Mouse (Mus musculus) heart, adult 2 months (tissue): ENCODE measurements at regions not wholly inside any gene's neighbourhood (a gene's known extent, or its start where the extent isn't known, plus 50 kb on each side); places are given as distances from the start of the nearest gene placed in this dataset.
A peak's percentile ranks its signal among the peaks of the same experiment; 100 is the strongest.

Experiments used
- DNase-seq, 2 experiments: peaks; one replicate each; pipeline ENCODE4 v3.0.0; 2021
- H3K27ac ChIP-seq: fragments of 200-600 bp; 2 replicates; pipeline ENCODE4 v1.8.1; 2022
- H3K27me3 ChIP-seq: fragments of 200-500 bp; 2 replicates; pipeline ENCODE4 v1.6.1; 2012; ENCODE audit warnings: mild to moderate bottlenecking, low read length, inconsistent platforms, mixed read lengths; ENCODE audit not compliant: control insufficient read depth, insufficient read depth
- H3K36me3 ChIP-seq: fragments of 200-500 bp; 2 replicates; pipeline ENCODE4 v1.6.1; 2012; ENCODE audit warnings: low read length, inconsistent platforms; ENCODE audit not compliant: control insufficient read depth, insufficient read depth
- H3K4me1 ChIP-seq: fragments of 200-500 bp; 2 replicates; pipeline ENCODE4 v1.6.1; 2011; ENCODE audit warnings: low read length; ENCODE audit not compliant: control insufficient read depth, insufficient read depth
- H3K4me3 ChIP-seq: fragments of 200-600 bp; 2 replicates; pipeline ENCODE4 v1.8.1; 2022
- H3K79me2 ChIP-seq: fragments of 200-500 bp; replicated peaks from 2 replicates; pipeline ENCODE4 v1.6.1; 2012; ENCODE audit warnings: mild to moderate bottlenecking, inconsistent platforms, low read length, moderate library complexity, mixed read lengths; ENCODE audit not compliant: control insufficient read depth, insufficient read depth
- H3K9ac ChIP-seq: fragments of 200-500 bp; 2 replicates; pipeline ENCODE4 v1.6.1; 2012; ENCODE audit warnings: low read depth, mild to moderate bottlenecking, control low read depth, inconsistent platforms, low read length, mixed read lengths
- CTCF ChIP-seq: fragments of 200-600 bp; IDR thresholded peaks from 2 replicates; pipeline ENCODE4 v1.8.1; 2022; ENCODE audit warnings: antibody characterized with exemption, mild to moderate bottlenecking, moderate library complexity
- EP300 ChIP-seq: fragments of 200-500 bp; IDR thresholded peaks from 2 replicates; pipeline ENCODE4 v1.6.1; 2011; ENCODE audit warnings: low read depth, low read length, control low read depth; ENCODE audit not compliant: insufficient read depth
- POLR2A ChIP-seq: fragments of 200-500 bp; IDR thresholded peaks from 2 replicates; pipeline ENCODE4 v1.6.1; 2011; ENCODE audit warnings: mild to moderate bottlenecking, low read depth, low read length, control low read depth; ENCODE audit not compliant: insufficient read depth
- WGBS: fragments of 180-500 bp; shearing (Covaris S2); methylation state at CpG from one replicate; pipeline ENCODE4 v1.1.7; 2018; 5-methylcytosine and 5-hydroxymethylcytosine counted together
- intact Hi-C: fragments of 180-260 bp; cut with DNase I; formaldehyde crosslinking; loops from one replicate; pipeline ENCODE4 v1.15.1; 2025

DNA sequence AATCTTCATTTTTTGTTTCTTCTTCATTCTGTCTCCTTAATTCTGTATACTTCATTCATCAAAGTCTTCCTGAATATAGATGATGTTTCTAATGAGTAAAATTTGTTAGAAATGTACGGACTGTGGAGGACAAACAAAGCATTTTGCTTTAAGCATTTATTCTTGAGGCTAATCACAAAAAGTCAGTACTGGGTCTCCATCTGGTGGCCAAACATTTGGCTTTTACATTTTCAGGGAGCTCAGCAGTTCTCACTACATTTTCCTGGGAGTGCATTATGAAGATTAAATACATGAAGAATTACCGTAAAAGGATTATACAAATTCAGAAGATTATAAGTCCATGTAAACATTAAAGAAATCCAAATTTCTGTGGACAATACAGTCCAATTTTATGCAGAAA is 123.6 kb upstream of the Apob start:
- intact Hi-C loops: no loop called here
- no peaks in the 10 kb centered on the region for H3K79me2 ChIP-seq
- no peaks in the 10 kb centered on the region for H3K27me3 ChIP-seq
- H3K4me1 ChIP-seq: no peaks in the 10 kb centered on the region
- TF ChIP-seq EP300 (no peak), CTCF (no peak), POLR2A (no peak)
- H3K9ac ChIP-seq: no peak overlapping the region
- H3K36me3 ChIP-seq: no peaks in the 10 kb centered on the region
- no peak overlapping the region for H3K4me3 ChIP-seq
- no peak overlapping the region for H3K27ac ChIP-seq
- DNase-seq: no peak
- WGBS: 85% methylated on average over 2 of the region's 2 CpGs

DNA sequence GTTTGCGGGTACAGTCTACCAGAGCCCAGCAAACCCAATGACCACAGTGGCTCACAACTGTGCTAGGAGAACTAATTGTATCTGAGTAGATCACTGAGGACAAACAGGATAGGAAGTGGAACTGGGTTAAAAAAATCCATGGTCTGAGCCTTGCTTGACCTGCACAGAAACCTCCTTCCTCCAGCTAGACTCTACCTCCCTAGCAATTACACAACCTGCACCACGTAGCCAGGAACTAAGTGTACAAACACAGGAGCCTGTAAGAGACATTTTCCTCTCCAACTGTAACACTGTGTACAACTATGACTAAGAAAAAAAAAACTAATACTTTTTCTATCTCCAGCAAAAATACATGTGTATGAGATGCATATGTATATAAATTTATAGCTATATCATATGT is 121.8 kb upstream of the Apob start:
- no peaks in the 10 kb centered on the region for H3K36me3 ChIP-seq
- intact Hi-C loops: no loop called here
- H3K4me1 ChIP-seq: no peaks in the 10 kb centered on the region
- no peaks in the 10 kb centered on the region for H3K79me2 ChIP-seq
- WGBS: 84% methylated on average over 2 of the region's 2 CpGs
- no peak overlapping the region for H3K27ac ChIP-seq
- no peaks in the 10 kb centered on the region for H3K27me3 ChIP-seq
- H3K9ac ChIP-seq: no peak overlapping the region
- H3K4me3 ChIP-seq: no peak overlapping the region
- DNase-seq: no peak
- no peak for TF ChIP-seq CTCF
- no peak for TF ChIP-seq POLR2A
- TF ChIP-seq EP300: no peak

DNA sequence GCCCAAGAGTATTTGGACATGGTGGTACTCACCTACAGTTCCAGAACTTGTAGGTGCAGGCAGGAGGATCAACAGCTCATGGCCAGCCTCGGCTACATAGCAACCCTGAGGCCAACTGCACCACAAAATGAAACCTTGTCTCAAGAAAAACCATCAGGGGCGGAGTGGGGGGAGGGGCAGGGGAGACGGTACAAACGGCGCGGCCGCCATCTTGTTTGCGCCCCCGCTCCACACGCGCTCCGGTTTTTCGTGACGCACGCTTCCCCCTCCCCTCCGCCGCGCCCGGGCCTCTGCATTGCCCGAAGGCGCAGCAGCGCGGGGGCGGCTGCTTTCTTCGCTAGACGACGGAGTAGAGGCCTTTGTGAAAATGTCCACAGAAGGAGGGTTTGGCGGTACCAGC is 117.9 kb upstream of the Apob start:
- Histone ChIP-seq H3K36me3 (no peaks in the 10 kb centered on the region), H3K4me1 (no peaks in the 10 kb centered on the region), H3K27me3 (no peaks in the 10 kb centered on the region), H3K4me3 (no peak overlapping the region), H3K27ac (no peak overlapping the region), H3K9ac (no peak overlapping the region), H3K79me2 (no peaks in the 10 kb centered on the region)
- no peak for DNase-seq
- TF ChIP-seq POLR2A (no peak), EP300 (no peak), CTCF (no peak)
- WGBS: 77% methylated on average over 28 of the region's 28 CpGs
- intact Hi-C loops: no loop called here

DNA sequence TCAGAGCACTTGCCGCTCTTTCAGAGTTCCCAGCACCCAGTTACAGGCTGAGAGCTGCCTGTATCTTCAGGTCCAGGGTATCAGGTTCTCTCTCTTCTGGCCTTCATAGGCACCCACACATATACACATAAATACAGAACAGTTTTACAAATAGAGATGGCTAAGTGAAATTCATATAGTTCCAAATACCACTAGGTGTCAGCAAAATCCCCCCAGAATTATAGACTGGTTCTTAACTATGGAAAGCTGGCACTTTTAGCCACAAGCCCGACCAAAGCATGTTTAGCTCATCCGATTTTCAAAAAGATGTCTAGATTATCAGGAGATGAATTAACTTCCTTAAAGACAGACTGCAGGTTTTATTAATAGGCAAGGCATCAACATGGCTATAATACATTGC is 107.4 kb upstream of the Apob start:
- Histone ChIP-seq H3K27me3 (no peaks in the 10 kb centered on the region), H3K27ac (no peak overlapping the region), H3K4me3 (no peak overlapping the region), H3K4me1 (no peaks in the 10 kb centered on the region), H3K36me3 (no peaks in the 10 kb centered on the region), H3K79me2 (no peaks in the 10 kb centered on the region), H3K9ac (no peak overlapping the region)
- 51% methylated on average over 3 of the region's 3 CpGs for WGBS
- DNase-seq: no peak
- no peak for TF ChIP-seq EP300
- no peak for TF ChIP-seq POLR2A
- 0 out of 2 replicates have a peak, but pooled peaks have one; percentile 12 for TF ChIP-seq CTCF
- intact Hi-C loops: no loop called here

DNA sequence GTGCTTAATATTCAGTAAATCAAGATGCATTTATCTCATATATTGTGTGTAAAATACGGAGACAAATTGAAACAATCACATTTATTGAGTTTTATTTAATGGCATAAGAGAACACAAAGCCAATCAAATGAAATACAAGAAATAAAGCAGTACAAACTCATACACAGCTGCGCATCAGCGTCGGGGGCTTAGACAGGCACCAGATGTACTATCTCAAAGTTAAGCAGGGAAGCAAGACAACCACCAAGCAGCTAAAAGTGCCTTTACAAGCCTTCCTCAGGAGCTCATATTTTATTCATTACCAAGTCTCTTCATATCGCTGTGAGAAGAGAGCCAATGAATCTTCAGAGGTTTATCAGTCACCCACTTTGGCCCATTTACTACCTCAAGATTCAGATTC is 107.0 kb upstream of the Apob start:
- no peaks in the 10 kb centered on the region for H3K79me2 ChIP-seq
- intact Hi-C loops: no loop called here
- no peak overlapping the region for H3K9ac ChIP-seq
- no peaks in the 10 kb centered on the region for H3K27me3 ChIP-seq
- no peaks in the 10 kb centered on the region for H3K4me1 ChIP-seq
- no peak for TF ChIP-seq CTCF
- TF ChIP-seq EP300: no peak
- H3K27ac ChIP-seq: no peak overlapping the region
- H3K4me3 ChIP-seq: no peak overlapping the region
- H3K36me3 ChIP-seq: no peaks in the 10 kb centered on the region
- WGBS: 66% methylated on average over 5 of the region's 5 CpGs
- DNase-seq: no peak

DNA sequence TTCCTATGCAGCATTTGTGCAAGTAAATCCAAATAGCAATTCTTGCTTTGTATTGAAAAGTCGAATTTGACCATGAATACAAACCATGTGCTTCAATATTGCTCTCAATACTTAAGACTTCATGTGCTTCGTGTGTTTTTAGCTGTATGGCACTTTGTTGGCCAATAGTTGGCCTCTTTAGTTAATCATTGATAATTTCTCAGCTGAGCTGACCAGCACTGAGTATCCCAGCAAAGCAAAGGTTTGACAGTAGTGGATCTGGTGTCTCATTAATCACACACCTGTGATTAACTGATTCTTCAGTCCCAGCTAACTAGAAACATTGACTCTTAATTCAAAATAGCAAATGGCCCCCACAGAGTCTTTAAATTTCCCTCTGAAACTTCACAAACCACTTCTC is 102.0 kb upstream of the Apob start:
- Histone ChIP-seq H3K4me3 (no peak overlapping the region), H3K4me1 (no peaks in the 10 kb centered on the region), H3K27me3 (no peaks in the 10 kb centered on the region), H3K9ac (no peak overlapping the region), H3K27ac (no peak overlapping the region), H3K36me3 (no peaks in the 10 kb centered on the region), H3K79me2 (no peaks in the 10 kb centered on the region)
- intact Hi-C loops: no loop called here
- TF ChIP-seq EP300: no peak
- 58% methylated on average over 2 of the region's 2 CpGs for whole genome bisulfite sequencing
- DNase-seq: no peak
